8 mouse cellular contexts compared by ENCODE assay signal in genomic region chrX:74246213-74246681, GRCm38 (mm10). TPM values are rescaled to one million over a fixed set of nuclear protein-coding genes. Genes with fewer than 3 reads are reported as not detected.
DNase-seq lines count a peak whose midpoint lies in the region; ATAC-seq and TF ChIP-seq lines count a peak whose summit lies in the region.

No protein-coding gene starts in this region.

- peak; percentile 94 for DNase-seq in ES-CJ7 (ENCODE audit: low read depth, low spot score)
- peak; percentile 97 for DNase-seq in forebrain, embryonic 14.5 days (ENCODE audit: low spot score)
- DNase-seq in heart, postnatal 14 days = peak; percentile 80 to 83
- peak; percentile 76 to 90 for DNase-seq in layer of hippocampus, adult 2 months (ENCODE audit: low spot score in 2 of 2)
- peak; percentile 96 for DNase-seq in lung, embryonic 14.5 days
- DNase-seq in testis, postnatal 14 days (ENCODE audit: low spot score) = peak; percentile 83

- no peaks in the 10 kb centered on the region for H3K9me3 ChIP-seq in forebrain, embryonic 14.5 days (replicated peaks; ENCODE audit: control insufficient read depth, low read length)
- H3K9me3 ChIP-seq in lung, embryonic 14.5 days (ENCODE audit: low read depth, low read length) = no peaks in the 10 kb centered on the region

- WGBS in forebrain, embryonic 14.5 days = 26% methylated on average over 38 of the region's 38 CpGs
- 13% methylated on average over 33 of the region's 38 CpGs for WGBS in lung, embryonic 14.5 days

- H3K36me3 ChIP-seq in forebrain, embryonic 14.5 days (ENCODE audit: control insufficient read depth, insufficient read depth, low read length) = peaks cover 19% of the 10 kb centered on the region
- peaks cover 28% of the 10 kb centered on the region for H3K36me3 ChIP-seq in lung, embryonic 14.5 days (ENCODE audit: insufficient read depth)

- H3K4me2 ChIP-seq in forebrain, embryonic 14.5 days (ENCODE audit: low read length) = peak overlapping the region; percentile 68
- peak overlapping the region; percentile 68 for H3K4me2 ChIP-seq in lung, embryonic 14.5 days

- H3K27me3 ChIP-seq in forebrain, embryonic 14.5 days (replicated peaks; ENCODE audit: control insufficient read depth, insufficient read depth, low read length) = no peaks in the 10 kb centered on the region
- no peaks in the 10 kb centered on the region for H3K27me3 ChIP-seq in lung, embryonic 14.5 days (ENCODE audit: insufficient read depth, low read length)

- intact Hi-C loops in heart, postnatal 14 days (cut with DNase I) = loop anchor here (5.0 kb wide), 3 partner anchors 106 to 146 kb away; partner anchors contain the start of genes Fam3a, Ikbkg and Lage3

- TF ChIP-seq CTCF in layer of hippocampus, adult 2 months (conservative IDR thresholded peaks at IDR 0.05) = no peak
- no peak for TF ChIP-seq CTCF in lung, embryonic 14.5 days (IDR thresholded peaks at IDR 0.05; ENCODE audit: low read depth)

- ATAC-seq in cerebellum, adult (ENCODE audit: insufficient number of reproducible peaks, low FRiP score, low TSS enrichment) = peak; percentile 85
- ATAC-seq in forebrain, embryonic 14.5 days = peak; percentile 92
- ATAC-seq in lung, embryonic 14.5 days (ENCODE audit: insufficient read depth) = peak; percentile 82
- ATAC-seq in neutrophil, adult 5-6 weeks (ENCODE audit: extremely low read depth, insufficient number of reproducible peaks, low FRiP score, poor library complexity, severe bottlenecking) = peak; percentile 69

- peak overlapping the region; percentile 51 for H3K4me3 ChIP-seq in forebrain, embryonic 14.5 days (ENCODE audit: low read depth, low read length)
- H3K4me3 ChIP-seq in layer of hippocampus, adult 2 months = peak overlapping the region; percentile 70
- H3K4me3 ChIP-seq in lung, embryonic 14.5 days (ENCODE audit: low read depth, low read length) = peak overlapping the region; percentile 49

- peak overlapping the region; percentile 76 for H3K9ac ChIP-seq in forebrain, embryonic 14.5 days (ENCODE audit: low read length)
- peak overlapping the region; percentile 82 for H3K9ac ChIP-seq in lung, embryonic 14.5 days

- no peaks in the 10 kb centered on the region for H3K4me1 ChIP-seq in forebrain, embryonic 14.5 days (ENCODE audit: control insufficient read depth, insufficient read depth, low read length)
- no peaks in the 10 kb centered on the region for H3K4me1 ChIP-seq in lung, embryonic 14.5 days (ENCODE audit: insufficient read depth)

- peak overlapping the region; percentile 87 for H3K27ac ChIP-seq in forebrain, embryonic 14.5 days (ENCODE audit: low read depth, low read length)
- H3K27ac ChIP-seq in layer of hippocampus, adult 2 months = peak overlapping the region; percentile 86
- peak overlapping the region; percentile 96 for H3K27ac ChIP-seq in lung, embryonic 14.5 days (ENCODE audit: low read depth)

RNA-seq across cellular contexts. Expression of gene Flna, which starts 3.4 kb away (rescaled TPM):
- polyA plus RNA-seq in forebrain, embryonic 14.5 days (2014; fragmentation: Nextera tagmentation; extraction: Ambion mirVana) = 88.1 and 103 TPM in 2 replicates
- 100 to 1,000 TPM; 157 to 168 TPM for total RNA-seq in heart, postnatal 14 days (2021)
- total RNA-seq in layer of hippocampus, adult 2 months (2021) = 10 to 100 TPM; 77.1 to 78.0 TPM
- 474 and 504 TPM in 2 replicates for polyA plus RNA-seq in lung, embryonic 14.5 days (2014; fragmentation: Nextera tagmentation; extraction: Ambion mirVana)
- 1,056 and 1,114 TPM in 2 replicates for total RNA-seq in neutrophil, adult 5-6 weeks (2017)

RNA-seq across cellular contexts. Expression of gene Emd, which starts 8.2 kb away (rescaled TPM):
- polyA plus RNA-seq in forebrain, embryonic 14.5 days (2014; fragmentation: Nextera tagmentation; extraction: Ambion mirVana) = 26.1 and 37.9 TPM in 2 replicates
- 10 to 100 TPM; 31.4 to 34.6 TPM for total RNA-seq in heart, postnatal 14 days (2021)
- 10 to 100 TPM; 31.8 to 39.5 TPM for total RNA-seq in layer of hippocampus, adult 2 months (2021)
- polyA plus RNA-seq in lung, embryonic 14.5 days (2014; fragmentation: Nextera tagmentation; extraction: Ambion mirVana) = 29.1 and 29.3 TPM in 2 replicates
- total RNA-seq in neutrophil, adult 5-6 weeks (2017) = 61.5 and 63.0 TPM in 2 replicates

RNA-seq across cellular contexts. Expression of gene Rpl10, which starts 24.4 kb away (rescaled TPM):
- polyA plus RNA-seq in forebrain, embryonic 14.5 days (2014; fragmentation: Nextera tagmentation; extraction: Ambion mirVana) = 528 and 677 TPM in 2 replicates
- total RNA-seq in heart, postnatal 14 days (2021) = 100 to 1,000 TPM; 153 to 191 TPM
- total RNA-seq in layer of hippocampus, adult 2 months (2021) = 100 to 1,000 TPM; 137 to 175 TPM
- 989 and 995 TPM in 2 replicates for polyA plus RNA-seq in lung, embryonic 14.5 days (2014; fragmentation: Nextera tagmentation; extraction: Ambion mirVana)
- total RNA-seq in neutrophil, adult 5-6 weeks (2017) = 816 and 927 TPM in 2 replicates

RNA-seq across cellular contexts. Expression of gene Taz, which starts 35.5 kb away (rescaled TPM):
- 60.2 and 65.0 TPM in 2 replicates for polyA plus RNA-seq in forebrain, embryonic 14.5 days (2014; fragmentation: Nextera tagmentation; extraction: Ambion mirVana)
- 10 to 100 TPM; 39.0 to 42.9 TPM for total RNA-seq in heart, postnatal 14 days (2021)
- 10 to 100 TPM; 61.4 to 71.4 TPM for total RNA-seq in layer of hippocampus, adult 2 months (2021)
- 54.1 and 54.3 TPM in 2 replicates for polyA plus RNA-seq in lung, embryonic 14.5 days (2014; fragmentation: Nextera tagmentation; extraction: Ambion mirVana)
- total RNA-seq in neutrophil, adult 5-6 weeks (2017) = 124 and 125 TPM in 2 replicates

RNA-seq across cellular contexts. Expression of gene Dnase1l1, which starts 35.9 kb away (rescaled TPM):
- 2.9 and 3.1 TPM in 2 replicates for polyA plus RNA-seq in forebrain, embryonic 14.5 days (2014; fragmentation: Nextera tagmentation; extraction: Ambion mirVana)
- total RNA-seq in heart, postnatal 14 days (2021) = 10 to 100 TPM; 13.2 to 13.3 TPM
- total RNA-seq in layer of hippocampus, adult 2 months (2021) = 1 to 10 TPM; 1.6 to 2.1 TPM
- polyA plus RNA-seq in lung, embryonic 14.5 days (2014; fragmentation: Nextera tagmentation; extraction: Ambion mirVana) = 10.3 and 11.0 TPM in 2 replicates
- 31.2 and 32.5 TPM in 2 replicates for total RNA-seq in neutrophil, adult 5-6 weeks (2017)

Comparison
In these comparisons a context has a peak if more than half of its experiments do, and no peak if none do; other contexts are left out.
1. Peak in every context shown above with its lines: DNase-seq, ATAC-seq, H3K4me3 ChIP-seq and H3K27ac ChIP-seq.